Mouse (Mus musculus) liver, embryonic 14.5 days (tissue): ENCODE results near the gene Vmp1. TPM values are rescaled to one million over a fixed set of nuclear protein-coding genes. Genes with fewer than 3 reads are reported as not detected.
A peak's percentile ranks its signal among the peaks of the same experiment; 100 is the strongest.

Experiments used
- ATAC-seq: fragments of 200-750 bp; cut with Nextera tagmentation; 2 replicates; pipeline ENCODE4 v1.8.0; 2017; ENCODE audit warnings: moderate number of reproducible peaks, mild to moderate bottlenecking, moderate library complexity; ENCODE audit not compliant: insufficient read depth
- DNase-seq, 3 experiments: peaks; one replicate each; pipeline ENCODE4 v3.0.0-alpha.2; 2012 to 2013; ENCODE audit warnings: low read depth in 3 of 3, low spot score in 3 of 3
- H3K27ac ChIP-seq: fragments of 300-500 bp; sonication (generic); 2 replicates; pipeline ENCODE4 v1.5.1; 2014; ENCODE audit warnings: moderate library complexity, mild to moderate bottlenecking, control low read depth, inconsistent platforms
- H3K27me3 ChIP-seq: fragments of 300-500 bp; sonication (generic); 2 replicates; pipeline ENCODE4 v1.6.1; 2014; ENCODE audit warnings: mild to moderate bottlenecking, low read length, moderate library complexity; ENCODE audit not compliant: control insufficient read depth, insufficient read depth
- H3K36me3 ChIP-seq: fragments of 300-500 bp; sonication (generic); replicated peaks from 2 replicates; pipeline ENCODE4 v1.6.1; 2014; ENCODE audit warnings: low read depth; ENCODE audit not compliant: control insufficient read depth, insufficient read depth
- H3K4me1 ChIP-seq, 2 experiments: fragments of 200-500 bp in 1 of 2; fragments of 300-500 bp in 1 of 2; sonication (generic) in 1 of 2; replicated peaks; 2 replicates each; pipeline ENCODE4 v1.6.1; 2012 to 2014; ENCODE audit warnings: antibody characterized with exemption in 1 of 2, inconsistent platforms in 1 of 2, low read length in 1 of 2; ENCODE audit not compliant: control insufficient read depth in 2 of 2, insufficient read depth in 2 of 2
- H3K4me2 ChIP-seq: fragments of 300-500 bp; sonication (generic); 2 replicates; pipeline ENCODE4 v1.6.1; 2014; ENCODE audit warnings: low read depth, mild to moderate bottlenecking, control low read depth, moderate library complexity
- H3K4me3 ChIP-seq, 2 experiments: fragments of 200-500 bp in 1 of 2; fragments of 300-500 bp in 1 of 2; sonication (generic) in 1 of 2; 2 replicates each; pipeline ENCODE4 v1.5.1; 2012 to 2014; ENCODE audit warnings: low read depth in 2 of 2, low read length in 2 of 2, mild to moderate bottlenecking in 2 of 2, control low read depth in 1 of 2, inconsistent platforms in 1 of 2, moderate library complexity in 1 of 2; ENCODE audit not compliant: insufficient read depth in 1 of 2
- H3K9ac ChIP-seq: fragments of 300-500 bp; sonication (generic); replicated peaks from 2 replicates; pipeline ENCODE4 v1.6.1; 2014; ENCODE audit warnings: mild to moderate bottlenecking, control low read depth, moderate library complexity
- H3K9me3 ChIP-seq: fragments of 300-500 bp; sonication (generic); 2 replicates; pipeline ENCODE4 v1.6.1; 2016; ENCODE audit warnings: low read length, mixed read lengths; ENCODE audit not compliant: control insufficient read depth
- CTCF ChIP-seq: IDR thresholded peaks from 2 replicates; pipeline ENCODE4 v1.5.1; 2016; ENCODE audit warnings: antibody characterized with exemption, low read depth, control low read depth
- EP300 ChIP-seq: IDR thresholded peaks from 2 replicates; pipeline ENCODE4 v1.6.1; 2016; ENCODE audit warnings: antibody characterized with exemption, low read depth
- WGBS: fragments of 180-500 bp; shearing (Covaris S2); extraction: QIAGEN DNeasy Blood & Tissue Kit; methylation state at CpG from one replicate; pipeline ENCODE4 v1.1.7; 2014; ENCODE audit not compliant: insufficient replicate concordance; 5-methylcytosine and 5-hydroxymethylcytosine counted together
- polyA plus RNA-seq, 2 experiments: library from polyadenylated mRNA; depleted of rRNA in 1 of 2; stranded (reverse) in 1 of 2; unstranded in 1 of 2; fragments of >200 nt; fragmentation: Nextera tagmentation in 1 of 2; extraction: Ambion mirVana in 1 of 2; gene quantifications; 2 replicates each; pipeline versions ENCODE4 v1.2.1 to v1.2.3; 2012 to 2014

The Vmp1 gene
- polyA plus RNA-seq, 2 experiments = 33.1 to 94.2 TPM

DNA sequence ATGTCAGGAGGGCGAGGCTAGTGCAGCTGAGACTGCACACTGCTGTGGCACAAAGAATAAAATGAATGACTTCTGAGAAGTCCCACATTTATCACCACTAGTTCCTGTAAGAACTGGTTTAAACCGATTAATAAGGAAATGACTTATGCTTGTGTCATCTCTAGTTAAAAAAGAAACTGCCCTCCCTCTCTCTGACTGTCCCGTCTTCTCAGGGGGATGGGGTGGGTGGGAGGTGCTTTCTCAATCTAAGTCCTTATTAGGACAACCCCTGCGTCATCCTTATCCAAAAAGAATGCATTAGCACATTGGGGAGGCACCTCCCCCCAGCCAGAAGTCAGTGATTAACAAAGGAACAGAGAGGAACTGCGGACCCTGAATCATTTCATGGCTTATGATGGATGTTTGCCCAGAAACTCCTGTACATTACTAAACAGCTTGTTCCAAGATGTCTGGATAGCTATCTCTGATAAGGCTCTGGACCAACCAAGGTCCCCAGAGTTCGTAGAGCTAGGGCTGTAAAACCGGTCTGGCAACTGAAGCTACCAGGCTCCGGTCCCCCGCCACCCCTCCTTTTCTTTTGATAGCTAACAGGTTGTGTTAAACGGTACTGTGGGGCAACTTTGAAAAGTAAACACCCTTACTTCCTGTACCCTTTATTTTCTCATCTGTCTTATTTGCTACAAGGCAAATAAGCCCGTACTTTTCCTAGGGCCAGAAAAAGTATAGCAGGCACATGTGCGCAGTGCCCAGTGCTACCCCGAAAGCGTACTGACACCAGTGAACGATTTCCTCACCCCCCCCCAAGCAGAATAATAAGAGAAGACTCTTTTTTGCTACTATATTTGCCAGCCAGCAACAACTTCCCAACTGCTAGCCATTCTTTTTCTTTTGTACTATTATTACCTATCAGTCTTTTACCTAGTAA, 96.5 kb downstream of the Vmp1 start:
- TF ChIP-seq EP300 = peak; percentile 45
- TF ChIP-seq CTCF = no peak
- Histone ChIP-seq H3K4me1 (peaks cover 23 to 41% of the 10 kb centered on the region in 2 experiments), H3K4me3 (peak overlapping the region; percentile 58 to 63), H3K27me3 (no peaks in the 10 kb centered on the region), H3K4me2 (peak overlapping the region; percentile 69), H3K9ac (peak overlapping the region; percentile 72), H3K9me3 (no peaks in the 10 kb centered on the region), H3K36me3 (peaks cover 4% of the 10 kb centered on the region; the same call in 1 of the 2 replicates), H3K27ac (peak overlapping the region; percentile 51)
- 2% methylated on average over 15 of the region's 15 CpGs for WGBS
- DNase-seq = peak; percentile 62 to 80 (median 67)
- ATAC-seq = peak; percentile 82

DNA sequence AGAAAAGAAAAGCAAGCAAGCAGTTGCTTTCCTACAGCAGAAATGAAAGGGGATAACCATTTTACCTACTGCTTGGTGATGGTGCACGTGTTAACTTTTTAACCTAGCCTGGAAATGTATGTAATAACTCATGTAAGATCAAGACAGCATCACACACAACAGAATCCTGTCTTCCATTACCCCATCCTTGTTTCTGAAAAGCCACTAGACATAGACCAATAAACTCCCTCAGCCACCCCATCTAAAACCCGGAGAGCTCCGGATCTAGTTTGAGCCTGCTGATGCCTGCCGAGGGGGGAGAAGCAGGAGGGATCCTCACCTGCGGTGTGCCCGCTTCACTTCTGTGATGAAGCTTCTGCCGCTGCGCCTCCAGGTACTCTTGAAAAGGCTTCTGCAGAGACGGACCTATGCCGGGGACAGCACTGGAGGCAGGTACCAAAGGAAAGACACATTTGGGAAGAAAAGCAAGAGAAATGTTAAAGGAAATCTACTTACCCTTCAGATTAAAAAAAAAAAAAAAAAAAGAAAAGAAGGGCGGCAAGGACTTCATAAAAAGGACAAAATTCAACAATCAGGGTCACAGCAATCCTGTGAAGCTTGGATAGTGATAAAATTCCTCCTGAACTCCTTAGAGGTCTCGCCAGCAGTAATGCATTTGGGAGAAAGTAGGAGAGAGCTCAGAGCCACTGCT, 97.3 kb downstream of the Vmp1 start:
- Histone ChIP-seq H3K9ac (peak overlapping the region; percentile 72), H3K4me2 (peak overlapping the region; percentile 69), H3K4me3 (peak overlapping the region; percentile 58 to 63), H3K27me3 (no peaks in the 10 kb centered on the region), H3K36me3 (peaks cover 4% of the 10 kb centered on the region; the same call in 1 of the 2 replicates), H3K27ac (peak overlapping the region; percentile 51), H3K9me3 (no peaks in the 10 kb centered on the region), H3K4me1 (peaks cover 25 to 45% of the 10 kb centered on the region in 2 experiments)
- DNase-seq (no peak), ATAC-seq (no peak)
- WGBS = 1% methylated on average over 12 of the region's 12 CpGs
- no peak for TF ChIP-seq CTCF
- TF ChIP-seq EP300 = no peak

- Histone ChIP-seq H3K36me3 (peaks cover 4% of the 10 kb centered on the region; the same call in 1 of the 2 replicates), H3K9me3 (no peaks in the 10 kb centered on the region), H3K4me2 (peak overlapping the region; percentile 69), H3K4me1 (peaks cover 28 to 53% of the 10 kb centered on the region in 2 experiments), H3K9ac (peak overlapping the region; percentile 59), H3K4me3 (peak overlapping the region; percentile 58 to 65), H3K27me3 (no peaks in the 10 kb centered on the region), H3K27ac (peak overlapping the region; percentile 40)
- TF ChIP-seq EP300 (no peak), CTCF (no peak)
- ATAC-seq (no peak), DNase-seq (no peak)
- WGBS = 6% methylated on average over 3 of the region's 3 CpGs
Measured at GRCm38 (mm10) chr11:86585598-86585984, 98.0 kb downstream of the Vmp1 start.

DNA sequence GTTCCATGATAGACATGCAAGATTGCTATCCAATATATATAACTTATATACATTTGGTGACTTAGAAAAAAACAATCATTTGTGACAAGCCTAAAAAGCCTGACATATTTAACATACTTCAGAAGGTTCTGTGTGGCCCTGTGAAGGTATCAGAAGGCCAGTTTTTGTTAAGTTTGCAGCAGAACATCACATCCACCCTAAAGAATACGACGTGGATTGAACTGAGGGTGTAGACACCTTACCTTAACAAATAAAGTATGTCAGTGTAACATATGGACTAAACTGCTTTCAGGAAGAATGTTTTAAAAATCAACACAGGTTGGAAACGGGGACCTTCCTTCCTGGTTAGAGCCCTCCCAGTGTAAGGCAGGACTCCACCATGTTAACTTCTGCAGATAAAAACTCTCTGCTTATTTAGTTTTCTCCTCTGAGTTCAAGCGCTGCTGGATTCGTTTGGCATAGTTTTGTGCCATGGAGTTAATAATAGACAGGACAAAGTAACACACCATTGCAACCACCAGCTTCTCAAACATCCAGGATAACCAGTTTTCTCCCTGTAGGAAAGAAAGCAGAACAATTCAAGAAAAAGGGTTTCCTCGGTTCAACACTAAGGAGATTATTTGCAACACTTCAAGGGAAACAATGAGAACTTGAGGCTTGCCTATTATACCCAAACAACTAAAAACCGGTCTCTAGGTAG, 98.6 kb downstream of the Vmp1 start:
- peaks cover 4% of the 10 kb centered on the region; the same call in 1 of the 2 replicates for H3K36me3 ChIP-seq
- DNase-seq (no peak), ATAC-seq (no peak)
- H3K4me2 ChIP-seq = peak overlapping the region; percentile 69
- no peaks in the 10 kb centered on the region for H3K9me3 ChIP-seq
- WGBS = 34% methylated on average over 7 of the region's 7 CpGs
- TF ChIP-seq EP300 (no peak), CTCF (no peak)
- no peaks in the 10 kb centered on the region for H3K27me3 ChIP-seq
- H3K27ac ChIP-seq = peak overlapping the region; percentile 40
- peak overlapping the region; percentile 58 to 65 for H3K4me3 ChIP-seq
- H3K4me1 ChIP-seq = peaks cover 29 to 57% of the 10 kb centered on the region in 2 experiments
- peak overlapping the region; percentile 59 for H3K9ac ChIP-seq
